Mouse (Mus musculus): ENCODE measurements at regions not wholly inside any gene's neighbourhood (a gene's known extent, or its start where the extent isn't known, plus 50 kb on each side); places are given as distances from the start of the nearest gene placed in this dataset.

- DNase-seq (ENCODE audit: low spot score) (peak; percentile 34), ATAC-seq (replicated peaks; ENCODE audit: low FRiP score, low TSS enrichment, low read depth) (no peak)
- Histone ChIP-seq H3K4me3 (ENCODE audit: low read depth, low read length) (no peak overlapping the region), H3K27ac (ENCODE audit: low read depth) (no peak overlapping the region), H3K27me3 (replicated peaks; ENCODE audit: control insufficient read depth, insufficient read depth, low read length) (no peaks in the 10 kb centered on the region), H3K9ac (ENCODE audit: low read length) (no peak overlapping the region), H3K36me3 (ENCODE audit: control insufficient read depth, insufficient read depth, low read length) (no peaks in the 10 kb centered on the region), H3K9me3 (ENCODE audit: control insufficient read depth, low read length) (no peaks in the 10 kb centered on the region), H3K4me1 (replicated peaks; ENCODE audit: control insufficient read depth, insufficient read depth, low read length) (no peaks in the 10 kb centered on the region), H3K4me2 (ENCODE audit: low read length) (no peak overlapping the region)
- 74% methylated on average over 9 of the region's 10 CpGs for WGBS
These were observed 143.2 kb downstream of the Qrsl1 start for GRCm38 (mm10) chr10:43758124-43759025.

GRCm38 (mm10) chr10:43759186-43759905 lies 142.2 kb downstream of the Qrsl1 start:
- ATAC-seq (replicated peaks; ENCODE audit: low FRiP score, low TSS enrichment, low read depth) (no peak), DNase-seq (ENCODE audit: low spot score) (peak; percentile 44)
- H3K4me3 ChIP-seq (ENCODE audit: low read depth, low read length) = no peak overlapping the region
- H3K4me1 ChIP-seq (replicated peaks; ENCODE audit: control insufficient read depth, insufficient read depth, low read length) = no peaks in the 10 kb centered on the region
- no peaks in the 10 kb centered on the region for H3K9me3 ChIP-seq (ENCODE audit: control insufficient read depth, low read length)
- no peak overlapping the region for H3K4me2 ChIP-seq (ENCODE audit: low read length)
- no peak overlapping the region for H3K27ac ChIP-seq (ENCODE audit: low read depth)
- no peaks in the 10 kb centered on the region for H3K27me3 ChIP-seq (replicated peaks; ENCODE audit: control insufficient read depth, insufficient read depth, low read length)
- WGBS = 81% methylated on average over 14 of the region's 14 CpGs
- H3K9ac ChIP-seq (ENCODE audit: low read length) = no peak overlapping the region
- no peaks in the 10 kb centered on the region for H3K36me3 ChIP-seq (ENCODE audit: control insufficient read depth, insufficient read depth, low read length)

- no peak overlapping the region for H3K27ac ChIP-seq (ENCODE audit: low read depth)
- 78% methylated on average over 5 of the region's 5 CpGs for WGBS
- peak; percentile 16 for DNase-seq (ENCODE audit: low spot score)
- no peak for ATAC-seq (replicated peaks; ENCODE audit: low FRiP score, low TSS enrichment, low read depth)
- H3K27me3 ChIP-seq (replicated peaks; ENCODE audit: control insufficient read depth, insufficient read depth, low read length) = no peaks in the 10 kb centered on the region
- H3K9me3 ChIP-seq (ENCODE audit: control insufficient read depth, low read length) = no peaks in the 10 kb centered on the region
- H3K4me3 ChIP-seq (ENCODE audit: low read depth, low read length) = no peak overlapping the region
- H3K9ac ChIP-seq (ENCODE audit: low read length) = no peak overlapping the region
- H3K4me1 ChIP-seq (replicated peaks; ENCODE audit: control insufficient read depth, insufficient read depth, low read length) = no peaks in the 10 kb centered on the region
- no peak overlapping the region for H3K4me2 ChIP-seq (ENCODE audit: low read length)
- no peaks in the 10 kb centered on the region for H3K36me3 ChIP-seq (ENCODE audit: control insufficient read depth, insufficient read depth, low read length)
These were observed 141.7 kb downstream of the Qrsl1 start for GRCm38 (mm10) chr10:43759906-43760281.

- no peak overlapping the region for H3K4me3 ChIP-seq (ENCODE audit: low read depth, low read length)
- no peaks in the 10 kb centered on the region for H3K9me3 ChIP-seq (ENCODE audit: control insufficient read depth, low read length)
- H3K27me3 ChIP-seq (replicated peaks; ENCODE audit: control insufficient read depth, insufficient read depth, low read length) = no peaks in the 10 kb centered on the region
- no peaks in the 10 kb centered on the region for H3K36me3 ChIP-seq (ENCODE audit: control insufficient read depth, insufficient read depth, low read length)
- DNase-seq (ENCODE audit: low spot score) (peak; percentile 28), ATAC-seq (replicated peaks; ENCODE audit: low FRiP score, low TSS enrichment, low read depth) (no peak)
- no peak overlapping the region for H3K27ac ChIP-seq (ENCODE audit: low read depth)
- no peak overlapping the region for H3K9ac ChIP-seq (ENCODE audit: low read length)
- WGBS = 76% methylated on average over 6 of the region's 6 CpGs
- H3K4me1 ChIP-seq (replicated peaks; ENCODE audit: control insufficient read depth, insufficient read depth, low read length) = no peaks in the 10 kb centered on the region
- no peak overlapping the region for H3K4me2 ChIP-seq (ENCODE audit: low read length)
These were observed 139.5 kb downstream of the Qrsl1 start for GRCm38 (mm10) chr10:43761979-43762570.

- ATAC-seq (replicated peaks; ENCODE audit: low FRiP score, low TSS enrichment, low read depth) = no peak
- peak; percentile 28 for DNase-seq (ENCODE audit: low spot score)
- WGBS = 89% methylated on average over 3 of the region's 3 CpGs
These were observed 137.0 kb downstream of the Qrsl1 start for GRCm38 (mm10) chr10:43764581-43764980.

GRCm38 (mm10) chr10:43765275-43765674 lies 136.3 kb downstream of the Qrsl1 start:
- Histone ChIP-seq H3K27me3 (replicated peaks; ENCODE audit: control insufficient read depth, insufficient read depth, low read length) (no peaks in the 10 kb centered on the region), H3K4me1 (replicated peaks; ENCODE audit: control insufficient read depth, insufficient read depth, low read length) (no peaks in the 10 kb centered on the region), H3K27ac (ENCODE audit: low read depth) (no peak overlapping the region), H3K4me3 (ENCODE audit: low read depth, low read length) (no peak overlapping the region), H3K9ac (ENCODE audit: low read length) (no peak overlapping the region), H3K4me2 (ENCODE audit: low read length) (no peak overlapping the region), H3K36me3 (ENCODE audit: control insufficient read depth, insufficient read depth, low read length) (no peaks in the 10 kb centered on the region), H3K9me3 (ENCODE audit: control insufficient read depth, low read length) (no peaks in the 10 kb centered on the region)
- DNase-seq (ENCODE audit: low spot score) = no peak
- 83% methylated on average over 1 of the region's 1 CpGs for WGBS
- no peak for ATAC-seq (replicated peaks; ENCODE audit: low FRiP score, low TSS enrichment, low read depth)

More at GRCm38 (mm10) chr10:43764581-43764980, 137.0 kb downstream of the Qrsl1 start:
- H3K4me2 ChIP-seq (ENCODE audit: low read length) = no peak overlapping the region
- H3K9ac ChIP-seq (ENCODE audit: low read length) = no peak overlapping the region
- no peaks in the 10 kb centered on the region for H3K36me3 ChIP-seq (ENCODE audit: control insufficient read depth, insufficient read depth, low read length)
- H3K27ac ChIP-seq (ENCODE audit: low read depth) = no peak overlapping the region
- H3K4me1 ChIP-seq (replicated peaks; ENCODE audit: control insufficient read depth, insufficient read depth, low read length) = no peaks in the 10 kb centered on the region
- H3K4me3 ChIP-seq (ENCODE audit: low read depth, low read length) = no peak overlapping the region
- no peaks in the 10 kb centered on the region for H3K27me3 ChIP-seq (replicated peaks; ENCODE audit: control insufficient read depth, insufficient read depth, low read length)
- no peaks in the 10 kb centered on the region for H3K9me3 ChIP-seq (ENCODE audit: control insufficient read depth, low read length)

GRCm38 (mm10) chr10:43765829-43766486 lies 135.6 kb downstream of the Qrsl1 start:
- no peaks in the 10 kb centered on the region for H3K9me3 ChIP-seq (ENCODE audit: control insufficient read depth, low read length)
- no peak overlapping the region for H3K4me2 ChIP-seq (ENCODE audit: low read length)
- 70% methylated on average over 11 of the region's 11 CpGs for WGBS
- no peak for ATAC-seq (replicated peaks; ENCODE audit: low FRiP score, low TSS enrichment, low read depth)
- H3K27ac ChIP-seq (ENCODE audit: low read depth) = no peak overlapping the region
- no peaks in the 10 kb centered on the region for H3K4me1 ChIP-seq (replicated peaks; ENCODE audit: control insufficient read depth, insufficient read depth, low read length)
- H3K27me3 ChIP-seq (replicated peaks; ENCODE audit: control insufficient read depth, insufficient read depth, low read length) = no peaks in the 10 kb centered on the region
- DNase-seq (ENCODE audit: low spot score) = no peak
- no peaks in the 10 kb centered on the region for H3K36me3 ChIP-seq (ENCODE audit: control insufficient read depth, insufficient read depth, low read length)
- H3K9ac ChIP-seq (ENCODE audit: low read length) = no peak overlapping the region
- no peak overlapping the region for H3K4me3 ChIP-seq (ENCODE audit: low read depth, low read length)

- no peaks in the 10 kb centered on the region for H3K27me3 ChIP-seq (replicated peaks; ENCODE audit: control insufficient read depth, insufficient read depth, low read length)
- H3K4me2 ChIP-seq (ENCODE audit: low read length) = no peak overlapping the region
- DNase-seq (ENCODE audit: low spot score) = no peak
- no peak for ATAC-seq (replicated peaks; ENCODE audit: low FRiP score, low TSS enrichment, low read depth)
- H3K27ac ChIP-seq (ENCODE audit: low read depth) = no peak overlapping the region
- 82% methylated on average over 16 of the region's 16 CpGs for WGBS
- H3K9ac ChIP-seq (ENCODE audit: low read length) = no peak overlapping the region
- H3K4me1 ChIP-seq (replicated peaks; ENCODE audit: control insufficient read depth, insufficient read depth, low read length) = no peaks in the 10 kb centered on the region
- no peaks in the 10 kb centered on the region for H3K9me3 ChIP-seq (ENCODE audit: control insufficient read depth, low read length)
- no peaks in the 10 kb centered on the region for H3K36me3 ChIP-seq (ENCODE audit: control insufficient read depth, insufficient read depth, low read length)
- H3K4me3 ChIP-seq (ENCODE audit: low read depth, low read length) = no peak overlapping the region
These were observed 133.4 kb downstream of the Qrsl1 start for GRCm38 (mm10) chr10:43767961-43768726.
